Comparison of ENCODE assay signal across 9 mouse cellular contexts in the genomic region with DNA sequence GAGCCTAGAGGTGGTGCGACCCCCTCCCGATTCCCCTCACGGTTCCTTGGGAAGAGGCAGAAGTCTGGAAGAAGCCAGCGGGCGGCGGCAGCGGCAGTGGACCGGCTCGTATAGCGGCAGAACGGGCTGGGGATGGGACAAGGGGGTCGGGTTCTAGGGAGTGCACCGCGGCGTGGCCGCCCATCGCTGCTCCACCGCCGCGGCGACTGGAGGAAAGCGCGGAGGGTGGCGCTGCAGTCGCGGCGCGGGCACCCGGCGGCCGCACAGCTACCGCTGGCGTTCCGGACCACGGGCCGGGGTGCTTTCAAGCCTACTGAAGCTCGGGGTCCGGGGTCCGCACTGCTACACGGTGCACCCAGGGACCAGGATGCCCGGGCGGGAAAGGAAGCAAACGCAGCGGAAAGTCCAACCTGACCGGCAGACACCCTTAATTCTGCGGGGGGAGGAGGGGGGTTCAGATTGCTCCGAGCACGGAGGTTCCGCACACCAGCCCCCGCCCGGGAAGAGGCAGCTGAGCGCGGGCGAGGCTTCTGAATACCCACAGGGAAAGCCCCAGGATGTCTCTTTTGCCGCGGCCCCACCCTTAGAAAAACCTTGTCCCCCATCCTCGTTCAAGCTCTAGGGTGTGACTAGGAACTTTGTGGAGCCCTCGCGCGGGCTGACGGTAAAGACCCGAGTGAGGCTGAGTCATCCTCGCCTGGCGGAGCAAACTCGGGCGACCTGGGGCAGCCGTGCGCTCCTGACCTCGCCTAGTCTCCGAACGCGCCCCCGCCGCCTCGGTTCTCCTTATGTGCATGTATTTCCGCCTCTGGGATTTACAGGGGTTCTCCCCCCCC. TPM values are rescaled to one million over a fixed set of nuclear protein-coding genes. Genes with fewer than 3 reads are reported as not detected.
DNase-seq lines count a peak whose midpoint lies in the region; ATAC-seq and TF ChIP-seq lines count a peak whose summit lies in the region.
"Had no signal": no experiment of that assay in that cellular context is flagged by ENCODE, and none has a peak within 500 bp of the region (broad histone marks: within the 10 kb centered on the region; RNA-seq: fewer than 3 reads in every experiment).

No protein-coding gene starts in this region.

- no peak for TF ChIP-seq POLR2A in ES-Bruce4 (IDR thresholded peaks at IDR 0.05; ENCODE audit: insufficient read depth, low read length)

- peak overlapping the region; percentile 84 for H3K9ac ChIP-seq in ES-Bruce4 (ENCODE audit: low read depth, poor library complexity, severe bottlenecking)
- H3K9ac ChIP-seq in heart, postnatal 0 days (replicated peaks; ENCODE audit: low read depth, low read length): no peak overlapping the region
- peak overlapping the region; percentile 75 for H3K9ac ChIP-seq in neural tube, embryonic 12.5 days

- DNase-seq in cerebellum, adult 11 months: peak; percentile 23
- no peak for DNase-seq in cerebellum, adult 9-10 months
- DNase-seq in embryo, embryonic 11.5 days (ENCODE audit: low read depth, low spot score): peak; percentile 26
- no peak for DNase-seq in heart, postnatal 0 days (ENCODE audit: low spot score)
- peak; percentile 44 for DNase-seq in left cerebral cortex, postnatal 4 days
- no peak for DNase-seq in spleen, adult 18-20 months

- H3K4me3 ChIP-seq in ES-Bruce4 (ENCODE audit: low read depth, low read length): peak overlapping the region; percentile 58
- peak overlapping the region; percentile 64 for H3K4me3 ChIP-seq in heart, postnatal 0 days (ENCODE audit: low read depth, low read length)
- peak overlapping the region; percentile 75 for H3K4me3 ChIP-seq in neural tube, embryonic 12.5 days

- TF ChIP-seq EP300 in ES-Bruce4 (IDR thresholded peaks at IDR 0.05; ENCODE audit: insufficient read depth, low read depth, low read length): no peak
- no peak for TF ChIP-seq EP300 in heart, postnatal 0 days (IDR thresholded peaks at IDR 0.05; ENCODE audit: low read depth)

- H3K27me3 ChIP-seq in ES-Bruce4 (ENCODE audit: control insufficient read depth, insufficient read depth, low read length, poor library complexity, severe bottlenecking): peaks cover 14% of the 10 kb centered on the region
- peaks cover 81% of the 10 kb centered on the region for H3K27me3 ChIP-seq in heart, postnatal 0 days (ENCODE audit: control insufficient read depth, insufficient read depth, low read length)
- peaks cover 49% of the 10 kb centered on the region for H3K27me3 ChIP-seq in neural tube, embryonic 12.5 days (replicated peaks)

- WGBS in heart, postnatal 0 days: under 1% methylated on average over 62 of the region's 76 CpGs
- WGBS in neural tube, embryonic 12.5 days: under 1% methylated on average over 70 of the region's 76 CpGs

- no peaks in the 10 kb centered on the region for H3K36me3 ChIP-seq in ES-Bruce4 (ENCODE audit: control insufficient read depth, insufficient read depth, low read length, poor library complexity, severe bottlenecking)
- no peaks in the 10 kb centered on the region for H3K36me3 ChIP-seq in heart, postnatal 0 days (replicated peaks; ENCODE audit: control insufficient read depth, insufficient read depth, low read length)
- H3K36me3 ChIP-seq in neural tube, embryonic 12.5 days: no peaks in the 10 kb centered on the region

- no peak; the same call in 1 of the 2 replicates for ATAC-seq in heart, postnatal 0 days (ENCODE audit: insufficient read depth, low read depth)
- ATAC-seq in neural tube, embryonic 12.5 days (ENCODE audit: low FRiP score, low read depth): peak; percentile 73

- TF ChIP-seq CTCF in ES-Bruce4 (IDR thresholded peaks at IDR 0.05; ENCODE audit: low read depth, low read length): no peak
- TF ChIP-seq CTCF in heart, postnatal 0 days (IDR thresholded peaks at IDR 0.05; ENCODE audit: low read depth): no peak

- intact Hi-C loops in left cerebral cortex, postnatal 4 days (cut with DNase I): loop anchor here (5.0 to 10.0 kb wide), 2 partner anchors 182 to 215 kb away; no protein-coding TSS in a partner anchor

- H3K27ac ChIP-seq in ES-Bruce4 (ENCODE audit: insufficient read depth, low read length): no peak overlapping the region
- H3K27ac ChIP-seq in heart, postnatal 0 days (ENCODE audit: low read depth): no peak overlapping the region
- H3K27ac ChIP-seq in neural tube, embryonic 12.5 days: peak overlapping the region; percentile 50; the same call in 1 of the 2 replicates

- peak overlapping the region; percentile 99 for H3K4me2 ChIP-seq in heart, postnatal 0 days (ENCODE audit: low read depth, low read length)
- H3K4me2 ChIP-seq in neural tube, embryonic 12.5 days (replicated peaks): peak overlapping the region; percentile 97

- H3K4me1 ChIP-seq in ES-Bruce4 (ENCODE audit: control insufficient read depth, insufficient read depth, low read length): no peaks in the 10 kb centered on the region
- 0 out of 2 replicates have a peak, but pooled peaks cover 4% of the 10 kb centered on the region for H3K4me1 ChIP-seq in heart, postnatal 0 days (ENCODE audit: control insufficient read depth, insufficient read depth)
- peaks cover 5% of the 10 kb centered on the region; the same call in 1 of the 2 replicates for H3K4me1 ChIP-seq in neural tube, embryonic 12.5 days

- no peaks in the 10 kb centered on the region for H3K9me3 ChIP-seq in ES-Bruce4 (replicated peaks; ENCODE audit: control insufficient read depth, insufficient read depth, low read length, poor library complexity, severe bottlenecking)
- no peaks in the 10 kb centered on the region for H3K9me3 ChIP-seq in heart, postnatal 0 days (replicated peaks; ENCODE audit: control insufficient read depth, low read length)
- H3K9me3 ChIP-seq in neural tube, embryonic 12.5 days: no peaks in the 10 kb centered on the region

RNA-seq across cellular contexts. Expression of gene Cacna2d3, which starts 0.9 kb away (rescaled TPM):
- polyA plus RNA-seq in ES-Bruce4 (2011; ENCODE audit: insufficient read depth, insufficient read length, low read depth, missing spikeins): 0.56 TPM in 1 of 2 replicates, not detected in the other
- total RNA-seq in heart, postnatal 0 days (2014; rRNA removed; ENCODE audit: low replicate concordance): not detected in 2 replicates
- polyA plus RNA-seq in heart, postnatal 0 days (2015; fragmentation: Nextera tagmentation; extraction: Ambion mirVana): 0.19 and 0.30 TPM in 2 replicates
- total RNA-seq in left cerebral cortex, postnatal 4 days (2021): 10 to 100 TPM; 59.3 to 61.7 TPM
- polyA plus RNA-seq in neural tube, embryonic 12.5 days (2016; fragmentation: Nextera tagmentation; extraction: Ambion mirVana): 34.6 and 36.9 TPM in 2 replicates
- polyA plus RNA-seq: C2C12 had no signal

Comparison
In these comparisons a context has a peak if more than half of its experiments do, and no peak if none do; other contexts are left out.
1. DNase-seq: peak in cerebellum, adult 11 months (single experiment), embryo, embryonic 11.5 days (single experiment) and left cerebral cortex, postnatal 4 days (single experiment); none in cerebellum, adult 9-10 months (single experiment), heart, postnatal 0 days (single experiment) and spleen, adult 18-20 months (0 of 2).
2. RNA of gene Cacna2d3, which starts 0.9 kb away (polyA plus RNA-seq): 34.6 to 36.9 TPM in neural tube, embryonic 12.5 days; 0.56 TPM in ES-Bruce4 and 0.19 to 0.30 TPM in heart, postnatal 0 days; every median in the first group is over 10 times any median in the second.
3. Peak in every context shown above with its lines, with median percentiles within 50 percentile points of each other: H3K4me3 ChIP-seq.